Mouse (Mus musculus): Measurements from ENCODE around the gene Wsb2. TPM values are rescaled to one million over a fixed set of nuclear protein-coding genes. Genes with fewer than 3 reads are reported as not detected.
A peak's percentile ranks its signal among the peaks of the same experiment; 100 is the strongest.

The Wsb2 gene
- polyA plus RNA-seq, 1 experiment from 2014 or later, result 45.0 TPM

GRCm38 (mm10) chr5:117348279-117348678, 8.8 kb upstream of the Wsb2 start:
- Histone ChIP-seq H3K36me3 (ENCODE audit: control insufficient read depth, insufficient read depth, low read length) (peaks cover 9% of the 10 kb centered on the region; the same call in 1 of the 2 replicates), H3K4me2 (ENCODE audit: low read depth, low read length) (no peak overlapping the region), H3K9me3 (ENCODE audit: control insufficient read depth, low read length) (no peaks in the 10 kb centered on the region), H3K4me1 (replicated peaks; ENCODE audit: control insufficient read depth, insufficient read depth, low read length) (no peaks in the 10 kb centered on the region), H3K27ac (ENCODE audit: low read length) (no peak overlapping the region), H3K4me3 (ENCODE audit: low read length) (no peak overlapping the region), H3K27me3 (ENCODE audit: control insufficient read depth, insufficient read depth, low read depth, low read length) (no peaks in the 10 kb centered on the region), H3K9ac (ENCODE audit: low read length) (no peak overlapping the region)
- 44% methylated on average over 19 of the region's 19 CpGs for WGBS
- peak; percentile 57; the same call in 1 of the 2 replicates for ATAC-seq (ENCODE audit: low read depth)

GRCm38 (mm10) chr5:117354121-117354520, 3.0 kb upstream of the Wsb2 start:
- Histone ChIP-seq H3K9me3 (ENCODE audit: control insufficient read depth, low read length) (no peaks in the 10 kb centered on the region), H3K9ac (ENCODE audit: low read length) (no peak overlapping the region), H3K27me3 (ENCODE audit: control insufficient read depth, insufficient read depth, low read depth, low read length) (no peaks in the 10 kb centered on the region), H3K4me3 (ENCODE audit: low read length) (no peak overlapping the region), H3K4me2 (ENCODE audit: low read depth, low read length) (no peak overlapping the region), H3K27ac (ENCODE audit: low read length) (peak overlapping the region; percentile 33; the same call in 1 of the 2 replicates), H3K4me1 (replicated peaks; ENCODE audit: control insufficient read depth, insufficient read depth, low read length) (peaks cover 22% of the 10 kb centered on the region), H3K36me3 (ENCODE audit: control insufficient read depth, insufficient read depth, low read length) (peaks cover 3% of the 10 kb centered on the region; the same call in 1 of the 2 replicates)
- 48% methylated on average over 8 of the region's 8 CpGs for WGBS
- no peak for ATAC-seq (ENCODE audit: low read depth)

- Histone ChIP-seq H3K36me3 (ENCODE audit: control insufficient read depth, insufficient read depth, low read length) (peaks cover 3% of the 10 kb centered on the region; the same call in 1 of the 2 replicates), H3K9me3 (ENCODE audit: control insufficient read depth, low read length) (no peaks in the 10 kb centered on the region), H3K9ac (ENCODE audit: low read length) (peak overlapping the region; percentile 96), H3K4me3 (ENCODE audit: low read length) (peak overlapping the region; percentile 98), H3K4me1 (replicated peaks; ENCODE audit: control insufficient read depth, insufficient read depth, low read length) (peaks cover 39% of the 10 kb centered on the region), H3K27me3 (ENCODE audit: control insufficient read depth, insufficient read depth, low read depth, low read length) (no peaks in the 10 kb centered on the region), H3K4me2 (ENCODE audit: low read depth, low read length) (peak overlapping the region; percentile 64), H3K27ac (ENCODE audit: low read length) (peak overlapping the region; percentile 96)
- ATAC-seq (ENCODE audit: low read depth), result no peak
- 24% methylated on average over 14 of the region's 14 CpGs for WGBS
These were observed 1.3 kb upstream of the Wsb2 start for GRCm38 (mm10) chr5:117355648-117356303.

- H3K9ac ChIP-seq (ENCODE audit: low read length), result peak overlapping the region; percentile 96
- H3K9me3 ChIP-seq (ENCODE audit: control insufficient read depth, low read length), result no peaks in the 10 kb centered on the region
- H3K27ac ChIP-seq (ENCODE audit: low read length), result peak overlapping the region; percentile 96
- peak; percentile 58 for ATAC-seq (ENCODE audit: low read depth)
- H3K4me1 ChIP-seq (replicated peaks; ENCODE audit: control insufficient read depth, insufficient read depth, low read length), result peaks cover 45% of the 10 kb centered on the region
- H3K4me3 ChIP-seq (ENCODE audit: low read length), result peak overlapping the region; percentile 98
- under 1% methylated on average over 24 of the region's 24 CpGs for WGBS
- H3K36me3 ChIP-seq (ENCODE audit: control insufficient read depth, insufficient read depth, low read length), result peaks cover 2% of the 10 kb centered on the region; the same call in 1 of the 2 replicates
- peak overlapping the region; percentile 64 for H3K4me2 ChIP-seq (ENCODE audit: low read depth, low read length)
- no peaks in the 10 kb centered on the region for H3K27me3 ChIP-seq (ENCODE audit: control insufficient read depth, insufficient read depth, low read depth, low read length)
These were observed 557 bp upstream of the Wsb2 start for GRCm38 (mm10) chr5:117356365-117357128.

GRCm38 (mm10) chr5:117357478-117358247, 559 bp downstream of the Wsb2 start:
- peaks cover 46% of the 10 kb centered on the region for H3K4me1 ChIP-seq (replicated peaks; ENCODE audit: control insufficient read depth, insufficient read depth, low read length)
- peak overlapping the region; percentile 64 for H3K4me2 ChIP-seq (ENCODE audit: low read depth, low read length)
- no peaks in the 10 kb centered on the region for H3K9me3 ChIP-seq (ENCODE audit: control insufficient read depth, low read length)
- peak; percentile 40 for ATAC-seq (ENCODE audit: low read depth)
- no peaks in the 10 kb centered on the region for H3K27me3 ChIP-seq (ENCODE audit: control insufficient read depth, insufficient read depth, low read depth, low read length)
- H3K27ac ChIP-seq (ENCODE audit: low read length), result peak overlapping the region; percentile 96
- peak overlapping the region; percentile 98 for H3K4me3 ChIP-seq (ENCODE audit: low read length)
- H3K9ac ChIP-seq (ENCODE audit: low read length), result peak overlapping the region; percentile 96
- H3K36me3 ChIP-seq (ENCODE audit: control insufficient read depth, insufficient read depth, low read length), result no peaks in the 10 kb centered on the region
- under 1% methylated on average over 41 of the region's 49 CpGs for WGBS

- Histone ChIP-seq H3K36me3 (ENCODE audit: control insufficient read depth, insufficient read depth, low read length) (no peaks in the 10 kb centered on the region), H3K4me1 (replicated peaks; ENCODE audit: control insufficient read depth, insufficient read depth, low read length) (peaks cover 51% of the 10 kb centered on the region), H3K4me3 (ENCODE audit: low read length) (peak overlapping the region; percentile 98), H3K9ac (ENCODE audit: low read length) (peak overlapping the region; percentile 96), H3K27ac (ENCODE audit: low read length) (peak overlapping the region; percentile 96), H3K9me3 (ENCODE audit: control insufficient read depth, low read length) (no peaks in the 10 kb centered on the region), H3K27me3 (ENCODE audit: control insufficient read depth, insufficient read depth, low read depth, low read length) (no peaks in the 10 kb centered on the region), H3K4me2 (ENCODE audit: low read depth, low read length) (peak overlapping the region; percentile 64)
- no peak for ATAC-seq (ENCODE audit: low read depth)
- WGBS, result 5% methylated on average over 6 of the region's 6 CpGs
These were observed 1.1 kb downstream of the Wsb2 start for GRCm38 (mm10) chr5:117358248-117358630.

GRCm38 (mm10) chr5:117358725-117359124, 1.6 kb downstream of the Wsb2 start:
- no peak for ATAC-seq (ENCODE audit: low read depth)
- no peaks in the 10 kb centered on the region for H3K27me3 ChIP-seq (ENCODE audit: control insufficient read depth, insufficient read depth, low read depth, low read length)
- no peaks in the 10 kb centered on the region for H3K36me3 ChIP-seq (ENCODE audit: control insufficient read depth, insufficient read depth, low read length)
- H3K9me3 ChIP-seq (ENCODE audit: control insufficient read depth, low read length), result no peaks in the 10 kb centered on the region
- H3K9ac ChIP-seq (ENCODE audit: low read length), result no peak overlapping the region
- no peak overlapping the region for H3K4me3 ChIP-seq (ENCODE audit: low read length)
- H3K27ac ChIP-seq (ENCODE audit: low read length), result no peak overlapping the region
- H3K4me1 ChIP-seq (replicated peaks; ENCODE audit: control insufficient read depth, insufficient read depth, low read length), result peaks cover 55% of the 10 kb centered on the region
- H3K4me2 ChIP-seq (ENCODE audit: low read depth, low read length), result peak overlapping the region; percentile 64; the same call in 1 of the 2 replicates
- WGBS, result 42% methylated on average over 11 of the region's 11 CpGs

GRCm38 (mm10) chr5:117359497-117360227, 2.6 kb downstream of the Wsb2 start:
- Histone ChIP-seq H3K27me3 (ENCODE audit: control insufficient read depth, insufficient read depth, low read depth, low read length) (no peaks in the 10 kb centered on the region), H3K4me1 (replicated peaks; ENCODE audit: control insufficient read depth, insufficient read depth, low read length) (peaks cover 58% of the 10 kb centered on the region), H3K36me3 (ENCODE audit: control insufficient read depth, insufficient read depth, low read length) (peaks cover 4% of the 10 kb centered on the region; the same call in 1 of the 2 replicates), H3K9ac (ENCODE audit: low read length) (no peak overlapping the region), H3K4me3 (ENCODE audit: low read length) (no peak overlapping the region), H3K9me3 (ENCODE audit: control insufficient read depth, low read length) (no peaks in the 10 kb centered on the region), H3K4me2 (ENCODE audit: low read depth, low read length) (peak overlapping the region; percentile 40), H3K27ac (ENCODE audit: low read length) (peak overlapping the region; percentile 72)
- ATAC-seq (ENCODE audit: low read depth), result no peak
- 30% methylated on average over 7 of the region's 7 CpGs for WGBS
